Mouse (Mus musculus) ovary, adult 10 weeks (tissue): ENCODE data around the gene Il17re. TPM values are rescaled to one million over a fixed set of nuclear protein-coding genes. Genes with fewer than 3 reads are reported as not detected.

ENCODE experiments used
- polyA plus RNA-seq: library from polyadenylated mRNA; stranded (reverse); fragments of 350-450 nt; fragmentation: Illumina TruSeq; extraction: RNeasy Lipid Tissue Mini Kit (QIAGEN cat#74804); gene quantifications from one replicate; pipeline ENCODE4 v1.2.3, GENCODE M21; 2014

Gene Il17re
- polyA plus RNA-seq, result 0.57 TPM

GRCm38 (mm10) chr6:113457952-113458534 lies at the start of gene Il17re:
Il17re (plus strand) TSS chr6:113458484.

GRCm38 (mm10) chr6:113419199-113419587 lies 39.1 kb upstream of the Il17re start, which contains the start of gene Rpusd3:
Rpusd3 (minus strand) TSS chr6:113419340.

GRCm38 (mm10) chr6:113435664-113436205 lies 22.5 kb upstream of the Il17re start, which contains the start of gene Cidec:
Cidec (minus strand) TSS chr6:113435760.

GRCm38 (mm10) chr6:113442442-113443090 lies 15.7 kb upstream of the Il17re start, which contains the start of gene Jagn1:
Jagn1 (plus strand) TSS chr6:113442569.

GRCm38 (mm10) chr6:113471297-113471936 lies 13.1 kb downstream of the Il17re start, which contains the start of gene Il17rc:
Il17rc (plus strand) TSS chr6:113471427.

GRCm38 (mm10) chr6:113483100-113483615 lies 24.9 kb downstream of the Il17re start, which contains the start of gene Creld1:
Creld1 (plus strand) TSS chr6:113483297.

GRCm38 (mm10) chr6:113501388-113502084 lies 43.3 kb downstream of the Il17re start, which contains the start of gene Prrt3:
Prrt3 (minus strand) TSS chr6:113501931.

Other genes with a start within 250 kb of the Il17re start
- 35.6 TPM for gene Mtmr14, start 220.6 kb upstream of the Il17re start, polyA plus RNA-seq
- 0.20 TPM for gene Cpne9, start 176.2 kb upstream of the Il17re start, polyA plus RNA-seq
- 3.5 TPM for gene Brpf1, start 151.3 kb upstream of the Il17re start, polyA plus RNA-seq
- 3.6 TPM for gene Ogg1, start 131.5 kb upstream of the Il17re start, polyA plus RNA-seq
- gene Camk1, start 114.5 kb upstream of the Il17re start, polyA plus RNA-seq, result 23.9 TPM
- 3.1 TPM for gene Tada3, start 80.6 kb upstream of the Il17re start, polyA plus RNA-seq
- gene Arpc4, start 80.4 kb upstream of the Il17re start, polyA plus RNA-seq, result 117 TPM
- gene Ttll3, start 69.2 kb upstream of the Il17re start, polyA plus RNA-seq, result not detected
- not detected for gene Rpusd3, start 39.1 kb upstream of the Il17re start, polyA plus RNA-seq
- 0.54 TPM for gene Cidec, start 22.7 kb upstream of the Il17re start, polyA plus RNA-seq
- gene Jagn1, start 15.9 kb upstream of the Il17re start, polyA plus RNA-seq, result 22.8 TPM
- 0.77 TPM for gene Il17rc, start 12.9 kb downstream of the Il17re start, polyA plus RNA-seq
- 1.2 TPM for gene Creld1, start 24.8 kb downstream of the Il17re start, polyA plus RNA-seq
- gene Prrt3, start 43.4 kb downstream of the Il17re start, polyA plus RNA-seq, result not detected
- 111 TPM for gene Emc3, start 73.2 kb downstream of the Il17re start, polyA plus RNA-seq
- gene Fancd2, start 73.2 kb downstream of the Il17re start, polyA plus RNA-seq, result 4.6 TPM
- gene Fancd2os, start 142.2 kb downstream of the Il17re start, polyA plus RNA-seq, result 0.34 TPM
- 43.7 TPM for gene Brk1, start 146.3 kb downstream of the Il17re start, polyA plus RNA-seq
- gene Vhl, start 165.5 kb downstream of the Il17re start, polyA plus RNA-seq, result 38.4 TPM
- gene Irak2, start 180.0 kb downstream of the Il17re start, polyA plus RNA-seq, result 3.0 TPM
- 13.5 TPM for gene Tatdn2, start 238.6 kb downstream of the Il17re start, polyA plus RNA-seq